Comparison of ENCODE assay signal across 13 mouse cellular contexts in the genomic region with DNA sequence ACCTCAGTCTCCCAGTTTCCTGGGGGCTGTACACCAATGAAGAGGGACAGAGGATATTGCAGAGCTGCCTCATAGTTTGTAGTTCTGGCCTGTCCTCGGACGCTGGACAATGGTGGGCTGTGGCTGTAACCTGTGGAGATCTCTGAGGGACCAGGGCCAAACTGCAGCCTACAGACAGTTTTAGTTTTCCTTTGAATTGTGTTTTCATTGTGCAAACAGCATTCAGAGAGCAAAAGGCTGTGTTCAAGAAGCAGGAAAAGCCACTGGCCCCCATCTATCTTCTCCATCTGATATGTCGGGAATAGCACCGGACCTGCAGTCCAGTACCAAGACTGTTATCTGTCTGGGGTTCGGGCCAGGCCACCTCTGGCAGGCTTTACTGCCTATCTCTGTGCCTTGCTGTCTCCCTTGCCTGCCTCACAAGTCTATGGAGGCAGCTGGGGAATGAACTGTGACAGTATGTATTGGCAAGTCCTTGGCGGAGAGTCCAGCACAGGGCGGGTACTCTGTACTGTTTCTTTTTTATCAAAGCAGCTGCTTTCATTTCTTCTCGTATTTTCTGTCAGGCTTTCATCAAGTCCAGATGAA. TPM values are rescaled to one million over a fixed set of nuclear protein-coding genes. Genes with fewer than 3 reads are reported as not detected.
DNase-seq lines count a peak whose midpoint lies in the region; ATAC-seq lines count a peak whose summit lies in the region.
"Had no signal": no experiment of that assay in that cellular context is flagged by ENCODE, and none has a peak within 500 bp of the region (broad histone marks: within the 10 kb centered on the region; RNA-seq: fewer than 3 reads in every experiment).

No protein-coding gene starts in this region.

- peak; percentile 35 for DNase-seq in kidney, postnatal 10 days
- DNase-seq in lung, postnatal 36 days: peak; percentile 78
- no peak for DNase-seq in thymus, postnatal 14 days
- DNase-seq in left cerebral cortex, adult 8-10 months (ENCODE audit: low spot score in 2 of 2): no peak
- DNase-seq in spleen, postnatal 36 days (ENCODE audit: low spot score in 2 of 2): no peak
- DNase-seq: embryo, embryonic 11 days; right cerebral cortex, adult 18-20 months; thymus, postnatal 36 days had no signal

- no peak for ATAC-seq in kidney, embryonic 15.5 days (replicated peaks; ENCODE audit: low FRiP score)
- no peak for ATAC-seq in embryonic facial prominence, embryonic 12.5 days (ENCODE audit: insufficient number of reproducible peaks, insufficient read depth, low FRiP score, low TSS enrichment)
- peak; percentile 53; the same call in 1 of the 2 replicates for ATAC-seq in heart, embryonic 16.5 days (replicated peaks; ENCODE audit: extremely low read depth, insufficient read depth, low FRiP score)

- no peak overlapping the region for H3K4me2 ChIP-seq in kidney, embryonic 15.5 days
- no peak overlapping the region for H3K4me2 ChIP-seq in embryonic facial prominence, embryonic 12.5 days (replicated peaks)
- H3K4me2 ChIP-seq in heart, embryonic 16.5 days (ENCODE audit: low read depth, low read length): peak overlapping the region; percentile 22
- H3K4me2 ChIP-seq: limb, embryonic 13.5 days had no signal

- H3K4me1 ChIP-seq in kidney, embryonic 15.5 days: peaks cover 28% of the 10 kb centered on the region
- peaks cover 34% of the 10 kb centered on the region for H3K4me1 ChIP-seq in embryonic facial prominence, embryonic 12.5 days
- H3K4me1 ChIP-seq in heart, embryonic 16.5 days (ENCODE audit: control insufficient read depth, insufficient read depth, low read length): peaks cover 35% of the 10 kb centered on the region

- peaks cover 4% of the 10 kb centered on the region; the same call in 1 of the 2 replicates for H3K27me3 ChIP-seq in kidney, embryonic 15.5 days
- no peaks in the 10 kb centered on the region for H3K27me3 ChIP-seq in embryonic facial prominence, embryonic 12.5 days
- no peaks in the 10 kb centered on the region for H3K27me3 ChIP-seq in heart, embryonic 16.5 days (ENCODE audit: control insufficient read depth, insufficient read depth, low read length)
- H3K27me3 ChIP-seq: limb, embryonic 13.5 days had no signal

- H3K27ac ChIP-seq in kidney, embryonic 15.5 days: no peak overlapping the region
- 0 out of 2 replicates have a peak overlapping the region, but pooled peaks have one; percentile 23 for H3K27ac ChIP-seq in embryonic facial prominence, embryonic 12.5 days
- H3K27ac ChIP-seq in heart, embryonic 16.5 days (ENCODE audit: low read length): peak overlapping the region; percentile 73
- H3K27ac ChIP-seq: kidney, postnatal 0 days; limb, embryonic 13.5 days had no signal

- no peaks in the 10 kb centered on the region for H3K9me3 ChIP-seq in kidney, embryonic 15.5 days (replicated peaks)
- H3K9me3 ChIP-seq in embryonic facial prominence, embryonic 12.5 days: no peaks in the 10 kb centered on the region
- H3K9me3 ChIP-seq in heart, embryonic 16.5 days (replicated peaks; ENCODE audit: control insufficient read depth, low read length): no peaks in the 10 kb centered on the region
- H3K9me3 ChIP-seq: limb, embryonic 13.5 days had no signal

- no peaks in the 10 kb centered on the region for H3K36me3 ChIP-seq in kidney, embryonic 15.5 days
- no peaks in the 10 kb centered on the region for H3K36me3 ChIP-seq in embryonic facial prominence, embryonic 12.5 days
- no peaks in the 10 kb centered on the region for H3K36me3 ChIP-seq in heart, embryonic 16.5 days (ENCODE audit: control insufficient read depth, insufficient read depth)
- H3K36me3 ChIP-seq: limb, embryonic 13.5 days had no signal

- WGBS in kidney, embryonic 15.5 days: 49% methylated on average over 8 of the region's 8 CpGs
- WGBS in embryonic facial prominence, embryonic 12.5 days: 53% methylated on average over 8 of the region's 8 CpGs
- WGBS in heart, embryonic 16.5 days: 29% methylated on average over 8 of the region's 8 CpGs

- no peak overlapping the region for H3K4me3 ChIP-seq in kidney, embryonic 15.5 days (replicated peaks)
- no peak overlapping the region for H3K4me3 ChIP-seq in embryonic facial prominence, embryonic 12.5 days
- no peak overlapping the region for H3K4me3 ChIP-seq in heart, embryonic 16.5 days (ENCODE audit: low read length)
- H3K4me3 ChIP-seq: limb, embryonic 13.5 days had no signal

- H3K9ac ChIP-seq in kidney, embryonic 15.5 days: no peak overlapping the region
- no peak overlapping the region for H3K9ac ChIP-seq in embryonic facial prominence, embryonic 12.5 days
- peak overlapping the region; percentile 10; the same call in 1 of the 2 replicates for H3K9ac ChIP-seq in heart, embryonic 16.5 days (ENCODE audit: low read length)
- H3K9ac ChIP-seq: limb, embryonic 13.5 days had no signal

RNA-seq across cellular contexts. Expression of a gene that starts 11.9 kb away (rescaled TPM):
- polyA plus RNA-seq in kidney, embryonic 15.5 days (2015; fragmentation: Nextera tagmentation; extraction: Ambion mirVana): not detected in 2 replicates
- 0.06 TPM in 1 of 2 replicates, not detected in the other for polyA plus RNA-seq in embryonic facial prominence, embryonic 12.5 days (2016; fragmentation: Nextera tagmentation; extraction: Ambion mirVana)
- polyA plus RNA-seq in heart, embryonic 16.5 days (2015; fragmentation: Nextera tagmentation; extraction: Ambion mirVana): 0.22 and 0.35 TPM in 2 replicates
- under 1 TPM; 0.26 to 0.94 (median 0.68) TPM for total RNA-seq in left cerebral cortex, adult 8-10 months (2022)
- polyA plus RNA-seq: kidney, postnatal 0 days had no signal

Comparison
In these comparisons a context has a peak if more than half of its experiments do, and no peak if none do; other contexts are left out.
1. DNase-seq: peak in kidney, postnatal 10 days (single experiment) and lung, postnatal 36 days (single experiment); none in thymus, postnatal 14 days (single experiment), left cerebral cortex, adult 8-10 months (0 of 2) and spleen, postnatal 36 days (0 of 2).